Mouse (Mus musculus): ENCODE data around the gene Tctn3. TPM values are rescaled to one million over a fixed set of nuclear protein-coding genes. Genes with fewer than 3 reads are reported as not detected.

Tctn3 gene
- polyA plus RNA-seq, 2 experiments = 1.4 to 1.5 TPM

DNA sequence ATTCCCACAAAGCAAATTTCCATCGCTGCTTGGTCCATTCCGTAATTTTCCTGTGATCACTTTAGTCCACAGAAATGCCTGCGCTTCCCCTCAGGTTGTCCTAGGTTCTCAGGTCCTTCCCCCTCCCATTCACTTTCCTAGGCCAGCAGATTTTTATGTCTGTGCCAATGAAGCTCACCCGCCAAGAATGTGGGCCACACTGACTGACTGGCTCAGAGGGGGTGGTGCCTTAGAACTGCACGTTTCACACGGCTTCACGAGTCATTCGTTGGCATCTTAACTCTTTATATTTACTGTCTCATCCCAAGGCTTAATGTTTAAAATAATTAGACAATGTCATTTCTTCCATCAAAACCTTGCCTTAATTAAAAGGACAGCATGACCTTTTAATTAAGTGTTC lies 16.2 kb downstream of the Tctn3 start:
- WGBS (ENCODE audit: insufficient replicate concordance) = 79% methylated on average over 8 of the region's 8 CpGs
- H3K4me3 ChIP-seq (ENCODE audit: insufficient read depth in 1 of 2, low read depth in 2 of 2, low read length in 2 of 2) = no peak overlapping the region
- H3K9me3 ChIP-seq (ENCODE audit: control insufficient read depth, low read length) = no peaks in the 10 kb centered on the region

DNA sequence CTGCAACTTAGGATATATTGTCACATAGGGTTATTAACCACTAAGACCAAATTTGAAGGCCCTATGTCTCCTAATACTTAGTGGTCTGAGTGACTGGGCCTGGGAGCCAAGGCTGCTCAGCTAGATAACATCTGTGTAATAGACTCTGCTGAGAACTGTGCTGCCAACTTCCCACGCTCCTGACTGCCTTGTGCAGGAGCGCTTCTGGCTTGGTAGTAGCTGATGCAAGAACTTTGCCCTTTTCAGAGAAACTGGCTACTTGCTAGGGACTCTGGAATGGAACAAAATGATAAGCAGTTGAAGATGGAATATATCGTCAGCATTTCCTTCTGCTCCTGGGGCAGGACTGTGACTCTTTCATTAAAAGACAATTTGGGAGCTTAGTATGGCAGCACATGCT lies 16.8 kb downstream of the Tctn3 start:
- Histone ChIP-seq H3K9ac (replicated peaks) (no peak overlapping the region), H3K9me3 (ENCODE audit: control insufficient read depth, low read length) (no peaks in the 10 kb centered on the region), H3K4me2 (ENCODE audit: low read depth) (no peak overlapping the region), H3K4me1 (replicated peaks; ENCODE audit: control insufficient read depth in 2 of 2, insufficient read depth in 2 of 2, low read length in 1 of 2) (0 out of 4 replicates have a peak, but pooled peaks cover 0 to 2% of the 10 kb centered on the region in 2 experiments), H3K36me3 (replicated peaks; ENCODE audit: control insufficient read depth, insufficient read depth, low read depth) (no peaks in the 10 kb centered on the region), H3K27me3 (ENCODE audit: control insufficient read depth, insufficient read depth, low read length) (no peaks in the 10 kb centered on the region), H3K27ac (no peak overlapping the region), H3K4me3 (ENCODE audit: insufficient read depth in 1 of 2, low read depth in 2 of 2, low read length in 2 of 2) (no peak overlapping the region)
- WGBS (ENCODE audit: insufficient replicate concordance) = 65% methylated on average over 3 of the region's 3 CpGs
- TF ChIP-seq CTCF (IDR thresholded peaks at IDR 0.05; ENCODE audit: low read depth) (no peak), EP300 (IDR thresholded peaks at IDR 0.05; ENCODE audit: low read depth) (no peak)
- ATAC-seq (ENCODE audit: insufficient read depth) = no peak
- no peak for DNase-seq (ENCODE audit: low read depth in 3 of 3, low spot score in 3 of 3)

More for the DNA sequence above, 16.2 kb downstream of the Tctn3 start:
- no peaks in the 10 kb centered on the region for H3K36me3 ChIP-seq (replicated peaks; ENCODE audit: control insufficient read depth, insufficient read depth, low read depth)
- H3K9ac ChIP-seq (replicated peaks) = no peak overlapping the region
- no peak overlapping the region for H3K27ac ChIP-seq
- DNase-seq (ENCODE audit: low read depth in 3 of 3, low spot score in 3 of 3) (no peak), ATAC-seq (ENCODE audit: insufficient read depth) (no peak)
- no peak overlapping the region for H3K4me2 ChIP-seq (ENCODE audit: low read depth)
- TF ChIP-seq EP300 (IDR thresholded peaks at IDR 0.05; ENCODE audit: low read depth) (no peak), CTCF (IDR thresholded peaks at IDR 0.05; ENCODE audit: low read depth) (no peak)
- no peaks in the 10 kb centered on the region for H3K4me1 ChIP-seq (replicated peaks; ENCODE audit: control insufficient read depth in 2 of 2, insufficient read depth in 2 of 2, low read length in 1 of 2)
- no peaks in the 10 kb centered on the region for H3K27me3 ChIP-seq (ENCODE audit: control insufficient read depth, insufficient read depth, low read length)

DNA sequence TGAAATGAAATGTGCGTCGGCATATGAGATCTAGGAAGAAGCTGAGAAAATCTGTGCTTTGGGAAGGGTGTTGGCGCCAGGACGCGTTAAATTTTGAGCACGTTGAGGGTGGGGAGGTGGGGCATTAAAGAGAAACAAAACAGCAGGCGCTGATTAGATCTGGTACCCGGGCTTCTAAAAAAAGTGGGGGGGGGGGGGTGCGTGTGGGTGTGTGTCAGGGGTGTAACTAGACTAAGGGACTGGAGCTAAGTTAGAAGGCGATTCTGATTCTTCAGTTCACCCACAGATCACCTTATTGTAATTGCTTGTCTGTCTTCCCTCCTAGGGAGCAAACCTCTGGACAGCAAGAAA lies 22.5 kb downstream of the Tctn3 start:
- ATAC-seq (ENCODE audit: insufficient read depth) (no peak), DNase-seq (ENCODE audit: low read depth in 3 of 3, low spot score in 3 of 3) (no peak)
- TF ChIP-seq CTCF (IDR thresholded peaks at IDR 0.05; ENCODE audit: low read depth) (no peak), EP300 (IDR thresholded peaks at IDR 0.05; ENCODE audit: low read depth) (no peak)
- no peaks in the 10 kb centered on the region for H3K9me3 ChIP-seq (ENCODE audit: control insufficient read depth, low read length)
- peak overlapping the region; percentile 67 to 84 for H3K4me3 ChIP-seq (ENCODE audit: insufficient read depth in 1 of 2, low read depth in 2 of 2, low read length in 2 of 2)
- H3K9ac ChIP-seq (replicated peaks) = peak overlapping the region; percentile 55
- peaks cover 4% of the 10 kb centered on the region for H3K36me3 ChIP-seq (replicated peaks; ENCODE audit: control insufficient read depth, insufficient read depth, low read depth)
- no peaks in the 10 kb centered on the region for H3K27me3 ChIP-seq (ENCODE audit: control insufficient read depth, insufficient read depth, low read length)
- under 1% methylated on average over 10 of the region's 10 CpGs for WGBS (ENCODE audit: insufficient replicate concordance)
- H3K4me2 ChIP-seq (ENCODE audit: low read depth) = peak overlapping the region; percentile 99
- H3K4me1 ChIP-seq (replicated peaks; ENCODE audit: control insufficient read depth in 2 of 2, insufficient read depth in 2 of 2, low read length in 1 of 2) = peaks cover 8 to 17% of the 10 kb centered on the region in 2 experiments
- H3K27ac ChIP-seq = no peak overlapping the region

DNA sequence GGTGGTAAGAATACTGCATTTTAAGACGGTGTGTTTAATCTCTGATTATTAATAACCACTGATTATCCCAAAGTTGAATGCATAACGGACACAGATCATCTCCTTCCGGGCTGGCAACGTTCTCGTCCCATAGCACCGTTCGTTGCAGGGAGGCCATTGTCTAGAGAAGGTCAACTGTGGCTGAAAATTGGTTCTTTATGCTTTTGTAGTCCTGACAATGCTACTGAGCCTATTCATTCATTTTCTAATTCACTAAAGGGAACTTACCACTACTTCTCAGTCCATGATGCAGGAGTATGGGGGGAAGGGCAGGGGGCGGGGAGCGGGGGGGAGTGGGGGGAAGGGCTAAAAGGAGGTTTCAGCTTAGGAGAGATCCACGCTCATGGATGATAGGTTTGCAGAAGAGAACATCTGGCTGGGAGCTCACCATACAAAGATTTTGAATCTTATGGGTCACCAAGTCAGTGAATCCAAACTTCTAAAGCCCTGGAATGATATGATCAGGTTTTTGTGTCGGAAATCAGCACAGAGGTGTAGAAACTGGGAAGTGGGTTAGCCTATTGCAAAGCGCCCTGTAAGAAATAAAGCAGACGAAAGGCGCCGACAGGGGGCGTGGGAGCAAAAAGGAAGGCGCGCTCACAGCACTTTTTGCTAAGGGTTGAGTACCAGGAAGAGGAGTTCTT lies 23.0 kb downstream of the Tctn3 start:
- Histone ChIP-seq H3K4me1 (replicated peaks; ENCODE audit: control insufficient read depth in 2 of 2, insufficient read depth in 2 of 2, low read length in 1 of 2) (peaks cover 8 to 17% of the 10 kb centered on the region in 2 experiments), H3K36me3 (replicated peaks; ENCODE audit: control insufficient read depth, insufficient read depth, low read depth) (peaks cover 4% of the 10 kb centered on the region), H3K9ac (replicated peaks) (peak overlapping the region; percentile 55), H3K4me3 (ENCODE audit: insufficient read depth in 1 of 2, low read depth in 2 of 2, low read length in 2 of 2) (peak overlapping the region; percentile 67 to 84), H3K9me3 (ENCODE audit: control insufficient read depth, low read length) (no peaks in the 10 kb centered on the region), H3K27ac (peak overlapping the region; percentile 42), H3K4me2 (ENCODE audit: low read depth) (peak overlapping the region; percentile 99), H3K27me3 (ENCODE audit: control insufficient read depth, insufficient read depth, low read length) (no peaks in the 10 kb centered on the region)
- peak; percentile 53; the same call in 1 of the 2 replicates for ATAC-seq (ENCODE audit: insufficient read depth)
- WGBS (ENCODE audit: insufficient replicate concordance) = 1% methylated on average over 18 of the region's 18 CpGs
- peak; percentile 82 for TF ChIP-seq CTCF (IDR thresholded peaks at IDR 0.05; ENCODE audit: low read depth)
- TF ChIP-seq EP300 (IDR thresholded peaks at IDR 0.05; ENCODE audit: low read depth) = no peak
- DNase-seq (ENCODE audit: low read depth in 3 of 3, low spot score in 3 of 3) = peak; percentile 78 to 89 (median 79)

DNA sequence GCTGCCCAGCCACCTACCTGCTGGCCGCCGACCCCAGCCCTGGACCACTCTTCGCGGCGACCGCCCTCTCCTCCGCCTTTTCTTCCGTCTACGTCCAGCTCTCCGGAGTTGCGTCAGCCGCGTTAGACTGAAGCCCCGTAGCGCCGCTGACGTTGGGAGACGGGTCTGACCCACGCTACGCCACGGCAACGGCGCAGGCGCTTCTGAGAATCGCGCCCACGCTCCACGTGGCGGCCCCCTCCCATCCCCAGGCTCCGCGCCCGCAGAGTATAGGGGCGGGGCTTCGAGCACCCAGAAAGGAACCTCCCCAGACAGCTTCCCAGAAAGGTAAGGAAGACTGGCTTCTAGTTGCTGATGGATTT lies 23.8 kb downstream of the Tctn3 start, which contains the start of gene Aldh18a1:
TSS of gene Aldh18a1 (minus strand) at position 171 of the 362 bp plus-strand sequence.
- peaks cover 8 to 17% of the 10 kb centered on the region in 2 experiments for H3K4me1 ChIP-seq (replicated peaks; ENCODE audit: control insufficient read depth in 2 of 2, insufficient read depth in 2 of 2, low read length in 1 of 2)
- peak within 1 kb of the TSS; percentile 42 for H3K27ac ChIP-seq
- peak within 1 kb of the TSS; percentile 67 to 84 for H3K4me3 ChIP-seq (ENCODE audit: insufficient read depth in 1 of 2, low read depth in 2 of 2, low read length in 2 of 2)
- H3K9ac ChIP-seq (replicated peaks) = peak within 1 kb of the TSS; percentile 55
- H3K9me3 ChIP-seq (ENCODE audit: control insufficient read depth, low read length) = no peaks in the 10 kb centered on the region
- DNase-seq (ENCODE audit: low read depth in 3 of 3, low spot score in 3 of 3) (peak; percentile 74 to 80 (median 76)), ATAC-seq (ENCODE audit: insufficient read depth) (peak; percentile 86)
- no peaks in the 10 kb centered on the region for H3K27me3 ChIP-seq (ENCODE audit: control insufficient read depth, insufficient read depth, low read length)
- H3K4me2 ChIP-seq (ENCODE audit: low read depth) = peak within 1 kb of the TSS; percentile 99
- peaks cover 4% of the 10 kb centered on the region for H3K36me3 ChIP-seq (replicated peaks; ENCODE audit: control insufficient read depth, insufficient read depth, low read depth)
- TF ChIP-seq EP300 (IDR thresholded peaks at IDR 0.05; ENCODE audit: low read depth) (no peak; the same call in 1 of the 2 replicates), CTCF (IDR thresholded peaks at IDR 0.05; ENCODE audit: low read depth) (no peak)
- 1% methylated on average over 34 of the region's 34 CpGs for WGBS (ENCODE audit: insufficient replicate concordance)
